Mouse (Mus musculus): ENCODE measurements around the gene Fcmr.

- no peak for TF ChIP-seq CTCF (IDR thresholded peaks at IDR 0.05; ENCODE audit: borderline replicate concordance, extremely low read depth, insufficient read depth, insufficient read length)
- no peak for TF ChIP-seq POLR2A (IDR thresholded peaks at IDR 0.05; ENCODE audit: borderline replicate concordance, extremely low read depth, insufficient read depth, insufficient read length, poor library complexity, severe bottlenecking)
Observed at GRCm38 (mm10) chr1:130849530-130850214, 15.8 kb upstream of the Fcmr start.
